Mouse (Mus musculus) left cerebral cortex, adult 8-10 months (tissue): ENCODE measurements at regions not wholly inside any gene's neighbourhood (a gene's known extent, or its start where the extent isn't known, plus 50 kb on each side); places are given as distances from the start of the nearest gene placed in this dataset.
"Not testable (repeated sequence)": the region's sequence is repeated elsewhere in the genome, so short reads cannot be mapped to it uniquely, and the experiment has no call there.

ENCODE experiments used
- DNase-seq, 2 experiments: peaks; one replicate each; pipeline ENCODE4 v3.0.0; 2022; ENCODE audit warnings: low spot score in 2 of 2

- DNase-seq, result no peak
Observed at GRCm38 (mm10) chr5:7428291-7428690, 83.7 kb upstream of the Zfp804b start.

GRCm38 (mm10) chr5:7436461-7436860 is 91.9 kb upstream of the Zfp804b start:
- no peak for DNase-seq

GRCm38 (mm10) chr5:7448001-7448400 is 103.4 kb upstream of the Zfp804b start:
- no peak for DNase-seq

GRCm38 (mm10) chr5:7454896-7455295 is 110.3 kb upstream of the Zfp804b start:
- no peak for DNase-seq

GRCm38 (mm10) chr5:7457102-7457501 is 112.5 kb upstream of the Zfp804b start:
- DNase-seq, result no peak

- DNase-seq, result no peak
Observed at GRCm38 (mm10) chr5:7489150-7489549, 144.6 kb upstream of the Zfp804b start.

- DNase-seq, result no peak
Observed at GRCm38 (mm10) chr5:7489602-7490001, 145.0 kb upstream of the Zfp804b start.

- DNase-seq, result no peak
Observed at GRCm38 (mm10) chr5:7517520-7518181, 173.1 kb upstream of the Zfp804b start.

- no peak for DNase-seq
Observed at GRCm38 (mm10) chr5:7532686-7533199, 188.2 kb upstream of the Zfp804b start.

- DNase-seq, result no peak
Observed at GRCm38 (mm10) chr5:7539812-7540645, 195.5 kb upstream of the Zfp804b start.

GRCm38 (mm10) chr5:7540646-7541038 is 196.1 kb upstream of the Zfp804b start:
- DNase-seq, result no peak

GRCm38 (mm10) chr5:7543857-7544256 is 199.3 kb upstream of the Zfp804b start:
- no peak for DNase-seq

GRCm38 (mm10) chr5:7580413-7580812 is 235.9 kb upstream of the Zfp804b start:
- no peak for DNase-seq

GRCm38 (mm10) chr5:7586547-7586946 is 242.0 kb upstream of the Zfp804b start:
- DNase-seq, result no peak

GRCm38 (mm10) chr5:7600418-7600817 is 255.9 kb upstream of the Zfp804b start:
- no peak for DNase-seq

GRCm38 (mm10) chr5:7607517-7607916 is 263.0 kb upstream of the Zfp804b start:
- no peak for DNase-seq

- no peak for DNase-seq
Observed at GRCm38 (mm10) chr5:7607924-7608323, 263.4 kb upstream of the Zfp804b start.

GRCm38 (mm10) chr5:7655280-7655679 is 305.0 kb upstream of the Steap4 start:
- peak in 1 of 2 experiments; percentile 7 for DNase-seq

GRCm38 (mm10) chr5:7701776-7702175 is 258.5 kb upstream of the Steap4 start:
- DNase-seq, result no peak

- DNase-seq, result no peak
Observed at GRCm38 (mm10) chr5:7719557-7719956, 240.7 kb upstream of the Steap4 start.

GRCm38 (mm10) chr5:7720061-7720460 is 240.2 kb upstream of the Steap4 start:
- no peak for DNase-seq

- no peak for DNase-seq
Observed at GRCm38 (mm10) chr5:7720688-7721087, 239.6 kb upstream of the Steap4 start.

- not testable (repeated sequence) for DNase-seq
Observed at GRCm38 (mm10) chr5:7732566-7732965, 227.7 kb upstream of the Steap4 start.
